Mouse (Mus musculus) right cerebral cortex, postnatal 25 days (tissue): ENCODE measurements around the gene Gm5157.
"Not testable (repeated sequence)": the region's sequence is repeated elsewhere in the genome, so short reads cannot be mapped to it uniquely, and the experiment has no call there.

Source experiments
- DNase-seq: peaks from one replicate; pipeline ENCODE4 v3.0.0; 2022

Gm5157 gene

DNA sequence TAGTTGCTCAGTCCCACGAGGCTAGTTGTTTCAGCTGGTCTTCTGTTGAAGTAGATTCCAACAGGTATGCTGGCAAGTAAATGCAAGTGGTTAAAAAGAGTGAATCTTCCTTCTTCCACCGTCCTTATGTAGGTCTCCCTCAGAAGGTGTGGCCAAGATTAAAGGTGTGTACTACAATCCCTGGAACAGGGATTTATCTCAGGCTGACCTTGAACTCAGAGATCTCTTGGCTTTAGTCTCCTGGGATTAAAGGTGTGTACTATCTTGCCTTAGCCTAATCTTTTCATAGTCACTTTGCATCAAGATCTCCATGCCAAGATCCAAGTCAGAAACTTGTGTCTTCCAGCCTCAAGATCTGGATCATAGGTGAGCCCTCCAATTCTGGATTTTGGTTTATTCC, at the start of gene Gm5157:
TSS of gene Gm5157 (minus strand) at position 101 of the 400 bp plus-strand sequence.
- not testable (repeated sequence) for DNase-seq

DNA sequence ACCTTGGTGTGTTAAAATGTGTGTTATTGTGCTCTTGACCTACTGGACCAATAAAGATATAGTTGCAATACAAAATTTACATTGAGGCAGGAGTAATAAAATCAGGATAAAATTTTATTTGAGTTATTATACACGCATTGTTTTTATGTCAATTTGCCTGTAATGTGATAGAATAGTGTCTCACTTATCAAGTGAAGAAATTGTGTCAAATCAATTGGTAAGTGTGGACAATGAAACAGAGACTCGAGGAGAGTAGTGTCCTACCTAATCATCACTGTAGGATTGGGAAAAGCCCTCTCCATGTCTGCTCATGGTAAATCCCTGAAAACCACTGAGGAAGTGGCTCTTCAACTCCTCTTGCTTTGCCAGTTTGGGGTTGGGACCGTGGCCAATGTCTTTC, 28.3 kb downstream of the Gm5157 start, which contains the start of gene Vmn1r123:
TSS of gene Vmn1r123 (plus strand) at position 301 of the 400 bp plus-strand sequence.
- not testable (repeated sequence) for DNase-seq
